Mouse (Mus musculus): ENCODE data around the gene Nemf. TPM values are rescaled to one million over a fixed set of nuclear protein-coding genes. Genes with fewer than 3 reads are reported as not detected.

The Nemf gene
- total RNA-seq, 2 experiments from 2014 or later, result 50.0 to 50.2 TPM

DNA sequence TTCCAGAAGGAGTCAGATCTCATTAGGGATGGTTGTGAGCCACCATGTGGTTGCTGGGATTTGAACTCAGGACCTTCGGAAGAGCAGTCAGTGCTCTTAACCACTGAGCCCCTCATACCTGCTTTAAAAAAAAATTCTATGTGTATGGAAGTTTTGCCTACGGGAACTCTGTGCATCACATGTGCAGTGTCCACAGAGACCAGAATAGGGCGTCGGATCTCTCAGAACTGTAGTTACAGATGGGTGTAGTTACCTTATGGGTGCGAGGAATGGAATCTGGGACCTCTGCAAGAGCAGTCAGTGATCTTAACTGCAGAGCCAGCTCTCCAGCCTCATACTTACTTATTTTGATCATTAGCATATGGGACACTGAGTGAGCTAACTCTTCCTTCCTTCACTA is 94.7 kb downstream of the Nemf start:
- Histone ChIP-seq H3K4me3 (no peak overlapping the region), H3K27ac (no peak overlapping the region)
- no peak; the same call in 1 of the 2 replicates for TF ChIP-seq CTCF (conservative IDR thresholded peaks at IDR 0.05)
- DNase-seq (ENCODE audit: low spot score in 2 of 2), result no peak

Small RNA genes within 50 kb of the gene (microRNA-seq; reads per million reads assigned to microRNA genes)
- gene Gm47299 (0 reads per million in 2 experiments), gene Gm47305 (0 reads per million in 2 experiments)

Other genes starting within 250 kb of the Nemf start
- gene Rps29, start 198.0 kb downstream of the Nemf start, total RNA-seq (2021), result 1,000 to 10,000 TPM; 1,229 to 1,249 TPM
- gene Lrr1, start 188.4 kb downstream of the Nemf start, total RNA-seq (2021), result not detected
- 100 to 1,000 TPM; 184 to 187 TPM for gene Rpl36al, start 173.1 kb downstream of the Nemf start, total RNA-seq (2021)
- 10 to 100 TPM; 25.6 to 28.2 TPM for gene Mgat2, start 173.0 kb downstream of the Nemf start, total RNA-seq (2021)
- 1 to 10 TPM; 3.8 to 4.1 TPM for gene Gm49383, start 160.1 kb downstream of the Nemf start, total RNA-seq (2021)
- gene Dnaaf2, start 158.7 kb downstream of the Nemf start, total RNA-seq (2021), result 1 to 10 TPM; 1.9 TPM
- 1 to 10 TPM; 3.5 to 5.1 TPM for gene Gm49384, start 152.9 kb downstream of the Nemf start, total RNA-seq (2021)
- under 1 TPM; 0.72 to 0.76 TPM for gene Pole2, start 129.0 kb downstream of the Nemf start, total RNA-seq (2021)
- gene Klhdc1, start 116.0 kb downstream of the Nemf start, total RNA-seq (2021), result 10 to 100 TPM; 17.5 to 18.6 TPM
- gene Klhdc2, start 60.5 kb downstream of the Nemf start, total RNA-seq (2021), result 100 to 1,000 TPM; 115 to 125 TPM
- gene Arf6, start 15.0 kb upstream of the Nemf start, total RNA-seq (2021), result 10 to 100 TPM; 50.1 to 50.3 TPM
- 1 to 10 TPM in 1 of 2 experiments, under 1 TPM in 1; 0.61 to 1.1 TPM for gene Gm9887, start 15.3 kb upstream of the Nemf start, total RNA-seq (2021)
- gene Vcpkmt, start 225.9 kb upstream of the Nemf start, total RNA-seq (2021), result 10 to 100 TPM; 18.1 TPM